Mouse (Mus musculus) erythroblast, embryonic 14.5 days (primary cell): ENCODE measurements around the gene Klrg1.

Experiments
- GATA1 ChIP-seq: IDR thresholded peaks from 2 replicates; pipeline ENCODE4 v1.6.1; 2012; ENCODE audit warnings: low read length, inconsistent platforms, mixed read lengths
- TAL1 ChIP-seq: IDR thresholded peaks from 3 replicates; pipeline ENCODE4 v1.6.1; 2012; ENCODE audit warnings: low read length, inconsistent platforms, mixed read lengths

GRCm38 (mm10) chr6:122296918-122297278 lies 14.2 kb upstream of the Klrg1 start:
- no peak for TF ChIP-seq GATA1
- TF ChIP-seq TAL1: no peak
